Mouse (Mus musculus) T-helper 17 cell (primary cell): Measurements from ENCODE around the gene Galns.

Source experiments
- in situ Hi-C, 2 experiments: fragments of 300-600 bp; cut with MboI, MseI; formaldehyde crosslinking; loops; 1 replicate in 1 of 2; 2 replicates in 1 of 2; pipeline ENCODE4 v1.15.1; 2025; ENCODE audit warnings: high pct_unique_total_duplicates in 2 of 2

The Galns gene

GRCm38 (mm10) chr8:122571750-122572267, 39.5 kb downstream of the Galns start:
- in situ Hi-C loops: loop anchor here (25.0 kb wide), 4 partner anchors 985 to 1985 kb away; partner anchors contain the start of genes Fbxo31 (in 1 of the 2), Gins2 (in 1 of the 2) and Map1lc3b (in 1 of the 2)

GRCm38 (mm10) chr8:122571153-122571552, 40.1 kb downstream of the Galns start:
- in situ Hi-C loops: loop anchor here (25.0 kb wide), 4 partner anchors 984 to 1984 kb away; partner anchors contain the start of genes Fbxo31 (in 1 of the 2), Gins2 (in 1 of the 2) and Map1lc3b (in 1 of the 2)

- in situ Hi-C loops: loop anchor here (5.0 to 25.0 kb wide), 6 partner anchors 68 to 1983 kb away; partner anchors contain the start of genes Cyba (in 1 of the 2), Fbxo31 (in 1 of the 2), Gins2 (in 1 of the 2) and Map1lc3b (in 1 of the 2)
Observed at GRCm38 (mm10) chr8:122569996-122570395, 41.3 kb downstream of the Galns start.

- in situ Hi-C loops: loop anchor here (5.0 to 25.0 kb wide), 6 partner anchors 67 to 1982 kb away; partner anchors contain the start of genes Cyba (in 1 of the 2), Fbxo31 (in 1 of the 2), Gins2 (in 1 of the 2) and Map1lc3b (in 1 of the 2)
Observed at GRCm38 (mm10) chr8:122569329-122569728, 41.9 kb downstream of the Galns start.

- in situ Hi-C loops: loop anchor here (5.0 to 25.0 kb wide), 6 partner anchors 67 to 1982 kb away; partner anchors contain the start of genes Cyba (in 1 of the 2), Fbxo31 (in 1 of the 2), Gins2 (in 1 of the 2) and Map1lc3b (in 1 of the 2)
Observed at GRCm38 (mm10) chr8:122568881-122569309, 42.4 kb downstream of the Galns start.

- in situ Hi-C loops: loop anchor here (5.0 to 25.0 kb wide), 6 partner anchors 66 to 1981 kb away; partner anchors contain the start of genes Cyba (in 1 of the 2), Fbxo31 (in 1 of the 2), Gins2 (in 1 of the 2) and Map1lc3b (in 1 of the 2)
Observed at GRCm38 (mm10) chr8:122568109-122568504, 43.2 kb downstream of the Galns start.

GRCm38 (mm10) chr8:122567361-122568108, 43.7 kb downstream of the Galns start, which contains the start of gene Cdt1:
Gene Cdt1 (plus strand): TSS chr8:122568015.
- in situ Hi-C loops: loop anchor here (5.0 to 25.0 kb wide), 6 partner anchors 65 to 1980 kb away; partner anchors contain the start of genes Cyba (in 1 of the 2), Fbxo31 (in 1 of the 2), Gins2 (in 1 of the 2) and Map1lc3b (in 1 of the 2)

- in situ Hi-C loops: loop anchor here (5.0 to 25.0 kb wide), 6 partner anchors 64 to 1979 kb away; partner anchors contain the start of genes Cyba (in 1 of the 2), Fbxo31 (in 1 of the 2), Gins2 (in 1 of the 2) and Map1lc3b (in 1 of the 2)
Observed at GRCm38 (mm10) chr8:122566766-122567165, 44.5 kb downstream of the Galns start.

GRCm38 (mm10) chr8:122564363-122565352, 46.6 kb downstream of the Galns start:
- in situ Hi-C loops: loop anchor here (5.0 to 25.0 kb wide), 6 partner anchors 62 to 1977 kb away; partner anchors contain the start of genes Cyba (in 1 of the 2), Fbxo31 (in 1 of the 2), Gins2 (in 1 of the 2) and Map1lc3b (in 1 of the 2)

- in situ Hi-C loops: loop anchor here (25.0 kb wide), 4 partner anchors 974 to 1974 kb away; partner anchors contain the start of genes Fbxo31 (in 1 of the 2), Gins2 (in 1 of the 2) and Map1lc3b (in 1 of the 2)
Observed at GRCm38 (mm10) chr8:122561199-122561598, 50.1 kb downstream of the Galns start.

GRCm38 (mm10) chr8:122558671-122559349, 52.5 kb downstream of the Galns start:
- in situ Hi-C loops: loop anchor here (5.0 to 25.0 kb wide), 6 partner anchors 57 to 1972 kb away; partner anchors contain the start of genes Fbxo31 (in 1 of the 2), Gins2 (in 1 of the 2) and Map1lc3b (in 1 of the 2)

GRCm38 (mm10) chr8:122557248-122558038, 53.8 kb downstream of the Galns start:
- in situ Hi-C loops: loop anchor here (5.0 to 25.0 kb wide), 6 partner anchors 55 to 1970 kb away; partner anchors contain the start of genes Fbxo31 (in 1 of the 2), Gins2 (in 1 of the 2) and Map1lc3b (in 1 of the 2)

GRCm38 (mm10) chr8:122556030-122557009, 54.9 kb downstream of the Galns start:
- in situ Hi-C loops: loop anchor here (5.0 to 25.0 kb wide), 6 partner anchors 54 to 1969 kb away; partner anchors contain the start of genes Fbxo31 (in 1 of the 2), Gins2 (in 1 of the 2) and Map1lc3b (in 1 of the 2)

- in situ Hi-C loops: loop anchor here (5.0 to 25.0 kb wide), 6 partner anchors 52 to 1967 kb away; partner anchors contain the start of genes Fbxo31 (in 1 of the 2), Gins2 (in 1 of the 2) and Map1lc3b (in 1 of the 2)
Observed at GRCm38 (mm10) chr8:122554786-122555185, 56.5 kb downstream of the Galns start.

GRCm38 (mm10) chr8:122551265-122552051, 59.8 kb downstream of the Galns start, which contains the start of gene Piezo1:
Gene Piezo1 (minus strand): TSS chr8:122551329.
- in situ Hi-C loops: loop anchor here (10.0 to 25.0 kb wide), 5 partner anchors 964 to 1964 kb away; partner anchors contain the start of genes Fbxo31 (in 1 of the 2), Gins2 (in 1 of the 2) and Map1lc3b (in 1 of the 2)

GRCm38 (mm10) chr8:122550995-122551264, 60.3 kb downstream of the Galns start:
- in situ Hi-C loops: loop anchor here (10.0 to 25.0 kb wide), 5 partner anchors 964 to 1964 kb away; partner anchors contain the start of genes Fbxo31 (in 1 of the 2), Gins2 (in 1 of the 2) and Map1lc3b (in 1 of the 2)
